Mouse (Mus musculus) midbrain, embryonic 12.5 days (tissue): Measurements from ENCODE around the gene Tiam1. TPM values are rescaled to one million over a fixed set of nuclear protein-coding genes. Genes with fewer than 3 reads are reported as not detected.

Experiments
- ATAC-seq: fragments of 200-750 bp; cut with Nextera tagmentation; 2 replicates; pipeline ENCODE4 v1.8.0; 2017; ENCODE audit warnings: low read depth, moderate TSS enrichment, moderate library complexity; ENCODE audit not compliant: low FRiP score
- H3K27ac ChIP-seq: fragments of 300-500 bp; sonication (generic); replicated peaks from 2 replicates; pipeline ENCODE4 v1.5.1; 2016; ENCODE audit warnings: mild to moderate bottlenecking
- H3K27me3 ChIP-seq: fragments of 300-500 bp; sonication (generic); 2 replicates; pipeline ENCODE4 v1.6.1; 2016; ENCODE audit warnings: mild to moderate bottlenecking
- H3K36me3 ChIP-seq: fragments of 300-500 bp; sonication (generic); 2 replicates; pipeline ENCODE4 v1.6.1; 2016
- H3K4me1 ChIP-seq: fragments of 300-500 bp; sonication (generic); 2 replicates; pipeline ENCODE4 v1.6.1; 2016
- H3K4me2 ChIP-seq: fragments of 300-500 bp; sonication (generic); replicated peaks from 2 replicates; pipeline ENCODE4 v1.6.1; 2016; ENCODE audit warnings: mild to moderate bottlenecking, moderate library complexity
- H3K4me3 ChIP-seq: fragments of 300-500 bp; sonication (generic); 2 replicates; pipeline ENCODE4 v1.5.1; 2016; ENCODE audit warnings: mild to moderate bottlenecking
- H3K9ac ChIP-seq: fragments of 300-500 bp; sonication (generic); replicated peaks from 2 replicates; pipeline ENCODE4 v1.6.1; 2016; ENCODE audit warnings: mild to moderate bottlenecking, moderate library complexity
- H3K9me3 ChIP-seq: fragments of 300-500 bp; sonication (generic); 2 replicates; pipeline ENCODE4 v1.6.1; 2016; ENCODE audit warnings: mild to moderate bottlenecking
- WGBS: fragments of 180-500 bp; shearing (Covaris S2); methylation state at CpG from one replicate; pipeline ENCODE4 v1.1.7; 2016; 5-methylcytosine and 5-hydroxymethylcytosine counted together
- polyA plus RNA-seq: library from polyadenylated mRNA; unstranded; fragments of >200 nt; fragmentation: Nextera tagmentation; extraction: Ambion mirVana; gene quantifications from 2 replicates; pipeline ENCODE4 v1.2.1, GENCODE M21; 2016

Gene Tiam1
- polyA plus RNA-seq, 1 experiment from 2014 or later: 23.8 TPM

- peak; percentile 38 for ATAC-seq
- Histone ChIP-seq H3K27ac (no peak overlapping the region), H3K27me3 (peaks cover 43% of the 10 kb centered on the region)
Measured at GRCm38 (mm10) chr16:89816506-89817172, 326.9 kb downstream of the Tiam1 start.

GRCm38 (mm10) chr16:89813536-89813935 is 330.0 kb downstream of the Tiam1 start:
- peaks cover 28% of the 10 kb centered on the region for H3K27me3 ChIP-seq
- no peak overlapping the region for H3K4me2 ChIP-seq
- no peak overlapping the region for H3K27ac ChIP-seq
- H3K9me3 ChIP-seq: no peaks in the 10 kb centered on the region
- H3K4me1 ChIP-seq: peaks cover 33% of the 10 kb centered on the region
- 41% methylated on average over 9 of the region's 9 CpGs for WGBS
- H3K4me3 ChIP-seq: no peak overlapping the region
- H3K36me3 ChIP-seq: peaks cover 15% of the 10 kb centered on the region
- ATAC-seq: 0 out of 2 replicates have a peak, but pooled peaks have one; percentile 23
- H3K9ac ChIP-seq: no peak overlapping the region

More at GRCm38 (mm10) chr16:89816506-89817172, 326.9 kb downstream of the Tiam1 start:
- 19% methylated on average over 13 of the region's 13 CpGs for WGBS
- H3K9ac ChIP-seq: no peak overlapping the region; the same call in 1 of the 2 replicates
- H3K4me3 ChIP-seq: no peak overlapping the region
- H3K9me3 ChIP-seq: no peaks in the 10 kb centered on the region
- peaks cover 3% of the 10 kb centered on the region; the same call in 1 of the 2 replicates for H3K36me3 ChIP-seq
- H3K4me1 ChIP-seq: peaks cover 35% of the 10 kb centered on the region
- peak overlapping the region; percentile 69 for H3K4me2 ChIP-seq

- H3K4me1 ChIP-seq: peaks cover 27% of the 10 kb centered on the region
- no peaks in the 10 kb centered on the region for H3K9me3 ChIP-seq
- no peak for ATAC-seq
- H3K4me2 ChIP-seq: no peak overlapping the region
- H3K4me3 ChIP-seq: no peak overlapping the region
- no peak overlapping the region for H3K27ac ChIP-seq
- peaks cover 15% of the 10 kb centered on the region for H3K36me3 ChIP-seq
- WGBS: 71% methylated on average over 12 of the region's 12 CpGs
- H3K27me3 ChIP-seq: peaks cover 21% of the 10 kb centered on the region
- no peak overlapping the region for H3K9ac ChIP-seq
Measured at GRCm38 (mm10) chr16:89812891-89813290, 330.7 kb downstream of the Tiam1 start.

GRCm38 (mm10) chr16:89810398-89810797 is 333.2 kb downstream of the Tiam1 start:
- H3K27me3 ChIP-seq: peaks cover 6% of the 10 kb centered on the region
- 91% methylated on average over 6 of the region's 6 CpGs for WGBS

GRCm38 (mm10) chr16:89808168-89808567 is 335.4 kb downstream of the Tiam1 start:
- WGBS: 88% methylated on average over 13 of the region's 13 CpGs
- Histone ChIP-seq H3K4me1 (peaks cover 2% of the 10 kb centered on the region; the same call in 1 of the 2 replicates), H3K27me3 (no peaks in the 10 kb centered on the region), H3K4me3 (no peak overlapping the region), H3K9me3 (no peaks in the 10 kb centered on the region), H3K27ac (no peak overlapping the region), H3K36me3 (peaks cover 35% of the 10 kb centered on the region), H3K9ac (no peak overlapping the region), H3K4me2 (no peak overlapping the region)
- no peak for ATAC-seq

More at GRCm38 (mm10) chr16:89810398-89810797, 333.2 kb downstream of the Tiam1 start:
- H3K4me1 ChIP-seq: peaks cover 13% of the 10 kb centered on the region
- no peak for ATAC-seq
- H3K9ac ChIP-seq: no peak overlapping the region
- no peak overlapping the region for H3K4me2 ChIP-seq
- H3K9me3 ChIP-seq: no peaks in the 10 kb centered on the region
- no peak overlapping the region for H3K27ac ChIP-seq
- H3K4me3 ChIP-seq: no peak overlapping the region
- peaks cover 15% of the 10 kb centered on the region for H3K36me3 ChIP-seq

- H3K4me1 ChIP-seq: peaks cover 2% of the 10 kb centered on the region; the same call in 1 of the 2 replicates
- H3K27ac ChIP-seq: peak overlapping the region; percentile 25; the same call in 1 of the 2 replicates
- no peak overlapping the region for H3K4me2 ChIP-seq
- no peaks in the 10 kb centered on the region for H3K27me3 ChIP-seq
- H3K9ac ChIP-seq: no peak overlapping the region
- H3K4me3 ChIP-seq: no peak overlapping the region
- 78% methylated on average over 8 of the region's 8 CpGs for WGBS
- no peaks in the 10 kb centered on the region for H3K9me3 ChIP-seq
- no peak for ATAC-seq
- peaks cover 29% of the 10 kb centered on the region for H3K36me3 ChIP-seq
Measured at GRCm38 (mm10) chr16:89805946-89806345, 337.6 kb downstream of the Tiam1 start.

GRCm38 (mm10) chr16:89805210-89805609 is 338.4 kb downstream of the Tiam1 start:
- WGBS: 74% methylated on average over 12 of the region's 12 CpGs
- Histone ChIP-seq H3K9me3 (no peaks in the 10 kb centered on the region), H3K27ac (peak overlapping the region; percentile 27; the same call in 1 of the 2 replicates), H3K36me3 (peaks cover 23% of the 10 kb centered on the region; the same call in 1 of the 2 replicates), H3K4me2 (no peak overlapping the region), H3K9ac (no peak overlapping the region), H3K4me1 (peaks cover 2% of the 10 kb centered on the region; the same call in 1 of the 2 replicates), H3K27me3 (no peaks in the 10 kb centered on the region), H3K4me3 (no peak overlapping the region)
- peak; percentile 64; the same call in 1 of the 2 replicates for ATAC-seq

GRCm38 (mm10) chr16:89801493-89801892 is 342.1 kb downstream of the Tiam1 start:
- H3K27ac ChIP-seq: no peak overlapping the region
- H3K9ac ChIP-seq: no peak overlapping the region
- ATAC-seq: no peak
- H3K4me1 ChIP-seq: peaks cover 2% of the 10 kb centered on the region; the same call in 1 of the 2 replicates
- no peaks in the 10 kb centered on the region for H3K9me3 ChIP-seq
- H3K36me3 ChIP-seq: peaks cover 35% of the 10 kb centered on the region
- H3K4me2 ChIP-seq: no peak overlapping the region
- WGBS: 85% methylated on average over 5 of the region's 5 CpGs
- no peaks in the 10 kb centered on the region for H3K27me3 ChIP-seq
- H3K4me3 ChIP-seq: no peak overlapping the region

- ATAC-seq: no peak
- no peaks in the 10 kb centered on the region for H3K9me3 ChIP-seq
- no peaks in the 10 kb centered on the region for H3K27me3 ChIP-seq
- H3K9ac ChIP-seq: no peak overlapping the region
- peaks cover 31% of the 10 kb centered on the region for H3K36me3 ChIP-seq
- no peak overlapping the region for H3K4me2 ChIP-seq
- no peak overlapping the region for H3K27ac ChIP-seq
- 83% methylated on average over 12 of the region's 12 CpGs for WGBS
- no peaks in the 10 kb centered on the region for H3K4me1 ChIP-seq
- H3K4me3 ChIP-seq: no peak overlapping the region
Measured at GRCm38 (mm10) chr16:89799772-89800171, 343.8 kb downstream of the Tiam1 start.

- Histone ChIP-seq H3K36me3 (peaks cover 25% of the 10 kb centered on the region), H3K4me1 (no peaks in the 10 kb centered on the region), H3K4me2 (no peak overlapping the region), H3K27me3 (no peaks in the 10 kb centered on the region), H3K9ac (no peak overlapping the region), H3K4me3 (no peak overlapping the region), H3K9me3 (no peaks in the 10 kb centered on the region), H3K27ac (no peak overlapping the region)
- WGBS: 97% methylated on average over 7 of the region's 7 CpGs
- no peak for ATAC-seq
Measured at GRCm38 (mm10) chr16:89796566-89796965, 347.0 kb downstream of the Tiam1 start.

- 92% methylated on average over 9 of the region's 9 CpGs for WGBS
- H3K27ac ChIP-seq: no peak overlapping the region
- no peak overlapping the region for H3K4me3 ChIP-seq
- H3K4me1 ChIP-seq: no peaks in the 10 kb centered on the region
- peaks cover 23% of the 10 kb centered on the region for H3K36me3 ChIP-seq
- no peak overlapping the region for H3K4me2 ChIP-seq
- no peaks in the 10 kb centered on the region for H3K27me3 ChIP-seq
- H3K9ac ChIP-seq: no peak overlapping the region
- no peak for ATAC-seq
- no peaks in the 10 kb centered on the region for H3K9me3 ChIP-seq
Measured at GRCm38 (mm10) chr16:89789792-89790434, 353.7 kb downstream of the Tiam1 start.

GRCm38 (mm10) chr16:89785795-89786194 is 357.8 kb downstream of the Tiam1 start:
- H3K9me3 ChIP-seq: 0 out of 2 replicates have a peak, but pooled peaks cover 3% of the 10 kb centered on the region
- ATAC-seq: no peak
- 89% methylated on average over 5 of the region's 5 CpGs for WGBS
- no peak overlapping the region for H3K27ac ChIP-seq
- H3K9ac ChIP-seq: no peak overlapping the region
- no peak overlapping the region for H3K4me3 ChIP-seq
- no peaks in the 10 kb centered on the region for H3K4me1 ChIP-seq
- H3K4me2 ChIP-seq: no peak overlapping the region
- H3K27me3 ChIP-seq: no peaks in the 10 kb centered on the region
- H3K36me3 ChIP-seq: peaks cover 10% of the 10 kb centered on the region
